Mouse (Mus musculus): ENCODE measurements at regions not wholly inside any gene's neighbourhood (a gene's known extent, or its start where the extent isn't known, plus 50 kb on each side); places are given as distances from the start of the nearest gene placed in this dataset.

DNA sequence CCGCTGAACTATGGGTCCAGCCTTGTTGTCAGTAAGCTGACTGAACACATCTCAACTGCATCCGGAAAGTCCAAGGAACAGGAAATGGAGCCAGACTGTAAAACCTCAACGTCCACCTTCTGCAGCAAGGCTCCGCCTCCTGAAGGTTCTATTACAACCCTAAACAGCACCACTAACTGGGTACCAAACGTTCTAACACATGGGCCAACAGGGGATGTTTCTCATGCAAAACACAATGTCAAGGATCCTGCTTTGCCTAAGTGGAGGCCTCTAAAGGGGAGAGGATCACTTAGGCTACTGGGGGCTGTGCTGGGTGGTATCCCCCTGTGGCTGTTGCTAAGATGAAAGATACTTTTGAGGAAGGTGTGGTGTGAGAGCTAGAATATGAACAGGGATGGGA, 51.0 kb upstream of the Stt3b start:
- DNase-seq (ENCODE audit: low spot score) = no peak

DNA sequence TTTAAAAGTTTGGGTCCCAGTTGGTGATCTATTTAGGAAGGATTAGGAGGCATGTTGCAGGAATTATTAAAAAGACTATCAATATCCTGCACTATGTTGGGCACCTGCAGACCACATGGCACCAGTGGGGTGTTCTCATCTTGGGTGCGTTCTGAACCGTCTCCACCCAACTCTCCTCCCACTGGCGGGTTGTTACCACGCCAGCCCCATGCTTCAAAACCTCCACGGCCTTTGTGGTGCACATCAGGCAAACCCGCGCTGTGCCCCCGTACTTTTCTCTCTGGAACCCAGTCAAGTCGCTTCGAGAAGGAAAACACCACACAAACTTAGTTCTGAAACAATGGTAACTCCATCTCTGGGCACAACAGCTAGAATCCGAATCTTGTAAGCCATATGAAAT, 51.7 kb upstream of the Stt3b start:
- no peak for DNase-seq (ENCODE audit: low spot score)

DNA sequence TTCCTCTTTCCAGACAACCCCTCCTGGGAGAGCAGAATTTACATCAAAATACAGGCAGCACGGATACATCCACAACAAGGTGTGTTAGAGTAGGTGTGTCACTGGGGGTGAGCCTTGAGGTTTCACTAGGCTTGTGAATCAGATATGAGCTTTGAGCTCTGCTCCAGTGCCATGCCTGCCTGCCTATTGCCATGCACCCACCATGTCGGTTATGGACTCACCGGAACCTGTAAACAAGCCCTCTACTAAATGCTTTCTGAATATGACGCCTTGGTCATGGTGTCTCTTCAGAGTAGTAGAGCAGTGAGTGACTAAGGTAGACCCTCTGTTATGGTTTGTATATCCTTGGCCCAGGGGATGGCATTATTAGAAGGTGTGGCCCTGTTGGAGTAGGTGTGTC, 52.3 kb upstream of the Stt3b start:
- DNase-seq (ENCODE audit: low spot score) = no peak

DNA sequence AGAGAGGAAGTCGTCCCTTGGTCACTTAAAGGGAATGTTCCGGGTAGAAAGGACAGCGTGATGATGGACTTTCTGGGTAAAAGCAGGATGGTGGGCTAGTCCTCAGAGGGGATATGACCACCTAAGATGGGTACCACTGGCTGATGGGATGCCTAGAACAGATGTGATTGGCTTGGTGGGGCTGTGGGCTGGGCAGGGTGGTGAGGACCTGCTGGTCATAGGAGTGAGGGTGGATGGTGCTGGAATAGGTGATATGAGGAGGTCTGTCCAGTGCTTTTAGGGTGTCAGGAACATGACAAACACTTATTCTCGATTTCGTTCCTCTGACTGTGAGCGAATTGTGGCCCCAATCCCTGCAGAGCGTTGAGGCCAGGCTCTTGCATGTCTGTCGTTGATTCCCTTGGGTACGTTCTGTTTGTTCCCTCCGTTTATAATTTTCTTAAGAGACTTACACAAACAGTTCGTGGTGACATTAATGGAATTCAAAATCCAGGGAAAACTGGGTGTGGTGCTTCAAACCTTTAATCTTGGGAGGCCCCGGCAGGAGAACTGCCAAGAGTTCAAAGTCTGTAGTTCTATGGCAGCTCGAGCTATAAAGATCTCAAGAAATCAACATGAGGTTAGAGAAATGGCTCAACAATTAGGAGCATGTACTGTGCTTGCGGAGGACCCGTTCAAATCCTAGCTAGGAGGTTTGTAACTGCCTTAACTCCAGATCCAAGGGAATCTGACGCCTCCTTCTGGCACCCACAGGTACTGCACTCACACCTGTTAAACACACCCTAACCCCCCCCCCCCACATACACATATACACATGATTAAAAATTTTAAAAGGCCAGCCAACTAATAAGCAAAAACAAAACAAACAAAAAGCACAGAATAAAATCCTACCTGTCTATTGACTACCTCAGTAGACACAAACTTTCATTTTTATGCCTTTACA, 55.0 kb upstream of the Stt3b start:
- DNase-seq (ENCODE audit: low spot score) = no peak

DNA sequence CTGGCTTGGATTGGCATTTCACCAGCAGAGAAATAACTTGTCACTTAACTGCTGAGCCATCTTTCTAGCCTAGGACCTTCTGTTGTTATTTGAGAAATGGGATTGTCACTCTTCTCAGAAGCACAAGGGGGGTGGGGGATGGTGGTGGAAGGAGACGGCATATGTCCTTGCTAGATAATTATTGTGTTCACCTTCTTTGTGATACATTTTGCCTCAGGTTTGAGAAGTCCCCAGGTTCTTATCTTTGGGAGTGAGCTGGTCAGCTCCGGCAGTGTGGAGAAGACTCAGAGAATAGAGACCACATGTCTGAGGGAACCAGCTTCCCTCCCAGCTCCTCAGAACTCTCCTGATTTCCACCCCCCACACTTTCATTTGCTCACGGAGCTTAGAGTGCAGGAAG, 57.6 kb upstream of the Stt3b start:
- DNase-seq (ENCODE audit: low spot score) = no peak

DNA sequence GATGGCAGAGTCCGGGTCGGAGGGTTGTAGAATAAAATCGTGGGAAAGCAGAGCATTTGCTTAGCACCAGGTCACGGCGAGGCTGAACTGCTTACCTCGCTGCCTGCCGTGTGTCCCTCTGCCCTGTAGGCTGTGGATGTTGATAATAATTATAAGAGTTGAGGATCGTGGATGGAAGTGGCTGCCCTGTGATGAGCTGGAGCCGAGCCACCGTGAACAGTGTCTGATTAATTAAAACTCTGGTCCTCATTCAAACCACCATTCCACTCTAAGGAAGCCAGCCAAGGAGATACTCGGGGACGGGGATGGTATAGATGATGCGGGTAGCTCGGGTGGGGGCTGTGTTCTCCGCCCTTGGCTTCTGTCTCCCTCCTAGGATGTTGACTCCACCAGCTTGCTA, 70.1 kb upstream of the Stt3b start:
- no peak for DNase-seq (ENCODE audit: low spot score)

DNA sequence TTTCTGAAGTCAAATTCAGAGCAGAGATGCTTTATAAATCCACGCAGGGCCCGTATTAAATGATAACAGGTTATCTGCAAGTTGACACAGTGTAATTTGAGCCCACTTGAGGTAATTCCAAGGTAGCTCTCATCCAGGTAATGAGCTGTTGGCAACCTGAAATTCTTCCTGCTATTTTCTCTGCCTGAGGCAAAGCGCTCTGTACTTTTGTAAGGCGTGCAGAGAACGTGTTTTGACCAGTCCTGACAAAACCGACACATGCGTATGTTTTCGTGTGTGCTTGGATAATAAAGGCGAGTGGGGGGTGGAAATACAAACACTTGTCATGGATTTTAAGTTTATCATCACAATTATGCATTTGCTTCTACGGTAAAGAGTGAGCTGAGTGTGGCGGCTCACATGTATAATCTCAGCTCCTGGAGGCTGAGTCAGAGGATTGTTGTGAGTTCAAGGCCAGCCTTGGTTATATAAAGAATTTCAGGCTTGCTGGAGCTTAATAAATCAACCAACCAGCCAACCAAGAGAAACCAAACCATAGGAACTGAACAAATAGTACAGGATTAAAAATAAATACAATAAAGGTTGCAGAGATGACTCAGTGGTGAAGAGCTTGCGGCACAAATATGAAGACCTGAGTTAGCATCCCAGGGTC, 72.7 kb upstream of the Stt3b start:
- no peak for DNase-seq (ENCODE audit: low spot score)

DNA sequence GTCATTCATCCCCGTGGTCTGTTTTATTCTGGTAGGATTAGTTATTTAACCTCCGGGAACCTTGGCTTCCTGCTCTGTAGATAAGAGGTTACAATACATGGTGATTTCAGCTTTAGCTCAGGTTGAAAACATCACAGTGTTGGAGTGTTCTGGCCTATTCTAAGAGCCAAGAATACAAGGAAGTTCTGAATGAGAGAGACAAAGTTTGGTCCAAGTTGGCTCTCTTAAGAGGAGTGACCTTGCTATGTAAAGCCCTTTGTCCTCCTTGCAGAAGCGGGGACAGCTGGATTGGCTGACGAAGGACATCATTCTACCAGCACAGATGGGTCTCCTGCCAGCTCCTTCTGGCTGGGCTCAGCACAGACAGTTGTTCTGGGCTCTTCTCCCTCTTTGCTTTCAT, 73.7 kb upstream of the Stt3b start:
- peak; percentile 84 for DNase-seq (ENCODE audit: low spot score)

DNA sequence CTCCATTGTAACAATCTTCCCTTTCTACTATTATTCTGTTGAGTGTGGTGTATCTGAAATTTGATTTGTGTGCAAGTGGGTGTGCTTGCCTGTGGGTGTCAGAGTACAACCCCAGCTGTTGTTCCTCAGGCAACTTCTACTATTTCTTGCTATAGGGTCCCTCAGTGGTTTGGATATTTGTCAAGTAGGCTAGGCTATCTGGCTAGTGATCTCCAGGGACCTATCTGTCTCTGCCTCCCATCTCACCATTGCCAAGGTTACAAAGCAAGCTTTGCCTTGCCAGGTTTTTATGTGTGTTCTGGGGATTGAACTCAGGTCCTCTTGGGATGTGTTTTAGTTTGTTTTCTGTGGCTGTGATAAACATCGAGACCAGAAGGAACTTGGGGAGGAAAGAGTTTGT, 74.1 kb upstream of the Stt3b start:
- no peak for DNase-seq (ENCODE audit: low spot score)

DNA sequence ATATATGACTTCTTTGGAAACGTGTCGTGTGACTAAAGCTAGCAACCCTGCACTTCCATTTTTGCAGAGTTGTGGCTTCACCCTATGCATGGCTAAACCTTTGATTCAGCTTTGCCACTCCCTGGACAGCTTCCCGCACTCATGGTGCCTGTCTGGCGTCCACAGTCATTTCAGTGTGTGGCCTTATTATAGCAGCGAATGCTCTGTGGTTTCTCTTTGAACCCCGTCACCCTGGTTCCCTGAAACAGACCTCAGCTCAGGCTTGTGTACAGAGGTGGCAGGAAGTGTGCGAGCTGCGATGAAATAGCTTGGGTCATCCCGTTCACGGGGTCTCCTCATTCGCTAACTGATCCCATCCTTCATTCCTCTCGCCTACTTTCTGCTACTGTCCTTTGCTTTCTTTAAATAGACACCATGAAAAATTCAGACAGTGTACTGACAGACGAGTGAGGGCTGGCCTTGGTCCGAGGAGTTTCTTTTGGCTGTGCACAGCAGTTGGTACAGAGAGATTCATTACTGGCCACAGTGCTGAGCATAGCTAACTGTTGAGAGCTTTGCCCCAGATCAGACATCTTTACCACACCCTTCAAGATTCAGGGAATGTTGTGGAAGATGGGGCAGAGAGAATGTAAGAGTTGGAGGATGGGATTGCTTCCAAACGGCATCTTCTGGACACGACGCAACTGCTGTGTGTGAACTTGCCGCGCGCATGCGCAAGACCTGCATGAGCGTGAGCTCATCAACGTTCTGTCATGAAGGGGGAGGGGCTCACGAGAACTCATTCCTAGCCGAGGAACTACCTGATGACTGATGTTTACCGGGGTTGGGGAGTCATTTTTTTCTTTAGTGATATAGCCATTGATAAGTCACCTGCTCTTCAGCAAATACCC, 77.5 kb upstream of the Stt3b start:
- peak; percentile 31 for DNase-seq (ENCODE audit: low spot score)

DNA sequence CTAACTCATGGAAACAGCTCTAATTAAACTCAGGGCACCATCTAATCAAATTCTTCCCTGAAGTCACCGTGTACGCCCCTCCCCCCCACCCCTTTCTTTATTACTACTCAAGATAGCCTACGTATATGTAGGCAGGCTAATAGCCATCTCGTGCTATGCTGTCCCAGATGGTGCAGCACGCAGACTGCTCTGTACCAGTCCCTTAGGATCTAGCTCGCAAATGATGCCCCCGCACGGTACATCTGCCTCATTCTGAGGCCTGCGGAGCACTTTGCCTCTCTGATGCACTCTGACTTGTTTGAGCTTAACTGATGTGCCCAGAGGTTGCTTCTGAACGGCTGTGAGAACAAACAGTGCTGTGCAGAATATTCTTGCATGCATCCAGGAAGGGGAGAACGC, 78.1 kb upstream of the Stt3b start:
- no peak for DNase-seq (ENCODE audit: low spot score)

DNA sequence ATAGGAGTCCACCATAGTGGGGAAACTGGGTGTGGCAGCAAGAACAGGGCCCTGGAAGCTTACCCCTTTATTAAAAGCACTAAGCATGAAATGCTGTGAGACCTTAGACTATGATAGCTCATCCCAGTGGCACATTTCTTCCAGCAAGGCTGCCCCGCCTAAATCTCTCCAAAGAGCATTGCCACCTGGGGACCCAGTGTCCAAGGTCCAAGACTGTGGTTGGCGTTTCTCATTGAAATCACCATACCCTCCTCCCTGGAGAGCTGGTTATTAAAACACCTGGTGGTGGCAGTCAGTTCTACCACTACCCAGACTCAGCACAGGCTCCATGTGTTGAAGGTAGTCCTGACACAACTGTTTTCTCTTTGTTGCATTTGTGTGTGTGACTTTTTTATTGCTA, 78.9 kb upstream of the Stt3b start:
- DNase-seq (ENCODE audit: low spot score) = no peak

DNA sequence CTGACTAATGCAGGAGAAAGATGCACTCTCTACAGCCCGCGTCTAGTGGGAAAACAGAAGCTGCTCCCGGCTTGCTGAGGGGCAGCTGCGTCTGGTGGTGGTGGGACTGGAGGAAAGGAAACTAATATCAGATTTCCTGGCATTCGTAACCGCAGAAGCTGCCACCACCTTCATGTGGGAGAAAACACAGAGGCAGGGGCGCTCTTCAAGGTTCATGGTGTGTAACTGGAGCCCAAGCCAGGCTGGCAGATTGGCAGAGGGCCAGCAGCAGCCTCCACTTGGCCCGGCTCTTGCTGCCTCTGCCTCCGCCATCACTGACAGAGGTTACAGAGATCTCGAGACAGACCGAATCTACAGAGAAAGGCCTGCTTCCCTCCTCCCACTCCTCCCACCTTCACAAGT, 80.7 kb upstream of the Stt3b start:
- peak; percentile 42 for DNase-seq (ENCODE audit: low spot score)

DNA sequence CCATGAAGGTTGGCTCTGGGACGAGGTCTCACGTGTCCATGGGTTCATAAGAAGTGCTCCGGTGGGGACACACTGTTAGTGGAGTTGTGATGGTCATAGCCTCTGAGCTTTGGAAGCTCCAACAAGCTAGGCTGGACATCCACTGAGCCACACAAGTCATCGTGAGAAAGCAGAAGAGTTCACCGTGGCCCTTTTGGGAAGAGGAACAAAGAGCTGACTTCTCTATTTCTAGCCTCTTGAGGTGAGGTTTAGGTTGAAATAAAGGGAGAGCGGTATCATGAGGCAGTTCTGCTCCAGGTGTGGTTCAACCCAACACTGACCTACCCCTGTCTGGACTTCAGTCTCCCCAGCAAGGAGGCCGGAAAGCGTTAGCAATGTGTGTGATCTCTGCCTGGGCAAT, 85.3 kb upstream of the Stt3b start:
- DNase-seq (ENCODE audit: low spot score) = no peak

DNA sequence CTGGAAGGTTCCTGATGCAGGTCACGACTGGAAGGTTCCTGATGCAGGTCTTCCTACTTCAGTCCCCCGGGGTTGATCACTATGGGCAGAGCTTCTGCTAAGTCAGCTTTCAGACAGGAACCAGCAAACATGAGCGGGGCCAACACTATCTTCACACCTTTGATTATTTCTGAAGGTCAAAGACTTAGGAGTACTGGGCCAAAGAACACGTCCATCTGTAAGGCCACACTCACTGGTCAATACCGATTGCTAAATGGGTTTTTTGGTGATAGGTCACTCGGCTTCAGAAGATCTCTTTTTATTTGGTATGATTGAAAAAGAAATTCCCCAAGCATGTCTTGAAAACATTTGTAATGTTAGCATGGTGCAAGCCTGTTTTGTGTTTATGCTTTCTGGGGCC, 90.2 kb upstream of the Stt3b start:
- no peak for DNase-seq (ENCODE audit: low spot score)

DNA sequence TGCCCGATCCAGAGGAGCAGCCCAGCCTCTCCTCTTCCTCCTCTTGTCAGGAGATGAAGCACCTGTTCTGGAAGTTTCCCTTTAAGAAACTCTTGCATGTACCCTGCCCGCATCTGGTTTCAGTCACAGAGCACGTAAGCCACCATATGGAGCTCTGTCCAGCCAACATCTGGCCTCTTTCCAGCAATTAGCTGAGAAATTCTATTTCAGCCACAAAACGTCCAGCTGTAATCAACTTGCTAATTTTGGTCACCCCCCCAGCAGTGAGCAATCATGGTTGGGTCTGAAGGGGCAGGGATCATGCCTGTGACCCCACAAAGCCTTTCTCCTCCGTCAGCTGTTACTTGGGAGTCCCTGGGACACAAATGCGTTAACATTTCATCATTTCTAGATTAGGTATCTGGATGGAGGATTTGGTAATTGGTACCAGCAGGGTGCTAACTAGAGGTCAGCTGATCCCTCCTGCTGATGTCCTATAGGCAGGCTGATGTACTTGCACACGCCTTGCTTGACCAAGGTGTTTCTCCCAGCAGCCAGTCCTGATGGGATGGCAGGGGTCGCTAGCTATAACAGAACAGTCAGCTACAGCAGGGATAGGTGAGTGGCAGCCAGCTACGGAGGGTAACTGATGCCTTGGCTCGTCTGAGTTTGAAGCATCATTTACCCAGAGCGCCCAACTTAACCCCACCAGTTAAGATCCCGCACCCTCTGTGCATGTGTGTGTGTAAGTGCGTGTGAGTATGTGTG, 91.4 kb upstream of the Stt3b start:
- no peak for DNase-seq (ENCODE audit: low spot score)

DNA sequence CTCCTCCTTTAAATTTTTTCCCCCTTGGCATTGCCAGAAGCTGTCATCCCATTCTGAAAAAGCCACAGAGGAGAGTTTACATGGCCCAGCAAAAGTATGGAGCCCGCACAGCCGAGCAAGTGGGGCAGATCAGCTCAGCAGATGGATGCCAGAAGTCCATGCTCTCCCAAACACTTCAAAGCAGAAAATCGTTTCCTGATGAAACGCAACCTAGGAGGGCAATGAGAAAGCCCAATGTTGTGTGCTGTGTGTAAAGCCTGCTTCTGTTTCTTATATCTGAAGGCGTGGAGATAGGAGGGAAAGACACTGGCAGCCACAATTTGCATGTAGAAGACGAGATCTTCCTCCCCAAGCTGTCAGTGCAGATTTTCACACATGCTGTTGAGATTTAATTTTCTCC, 92.4 kb upstream of the Stt3b start:
- no peak for DNase-seq (ENCODE audit: low spot score)

DNA sequence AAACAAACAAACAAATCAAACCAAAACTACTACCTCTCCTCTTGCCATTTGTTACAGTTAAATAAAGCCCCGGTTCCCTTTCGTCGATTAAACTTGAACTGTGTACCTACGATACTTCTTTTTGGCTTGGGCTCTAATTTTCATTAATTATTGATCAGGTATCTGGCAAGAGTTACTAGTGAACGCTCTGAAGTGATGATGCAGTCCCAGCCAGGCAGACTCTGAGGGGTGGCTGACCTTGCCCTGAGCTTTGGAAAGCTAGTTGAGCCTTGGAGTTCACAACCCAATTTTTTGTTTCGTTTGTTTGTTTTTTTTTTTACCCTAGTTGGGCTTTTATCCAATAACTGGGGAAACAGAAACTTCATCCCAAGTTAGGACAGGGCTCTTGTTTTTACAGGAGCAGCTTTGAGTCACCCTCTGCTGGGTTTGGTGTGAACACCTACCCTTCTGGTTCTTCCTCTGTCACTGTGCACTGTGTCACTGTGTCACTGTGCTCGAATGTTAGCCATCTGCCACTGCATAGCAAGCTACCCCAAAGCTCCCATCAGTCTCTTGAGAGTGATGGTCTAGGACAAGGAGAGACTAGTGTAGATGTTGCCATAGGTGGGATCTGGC, 93.2 kb upstream of the Stt3b start:
- DNase-seq (ENCODE audit: low spot score) = no peak

DNA sequence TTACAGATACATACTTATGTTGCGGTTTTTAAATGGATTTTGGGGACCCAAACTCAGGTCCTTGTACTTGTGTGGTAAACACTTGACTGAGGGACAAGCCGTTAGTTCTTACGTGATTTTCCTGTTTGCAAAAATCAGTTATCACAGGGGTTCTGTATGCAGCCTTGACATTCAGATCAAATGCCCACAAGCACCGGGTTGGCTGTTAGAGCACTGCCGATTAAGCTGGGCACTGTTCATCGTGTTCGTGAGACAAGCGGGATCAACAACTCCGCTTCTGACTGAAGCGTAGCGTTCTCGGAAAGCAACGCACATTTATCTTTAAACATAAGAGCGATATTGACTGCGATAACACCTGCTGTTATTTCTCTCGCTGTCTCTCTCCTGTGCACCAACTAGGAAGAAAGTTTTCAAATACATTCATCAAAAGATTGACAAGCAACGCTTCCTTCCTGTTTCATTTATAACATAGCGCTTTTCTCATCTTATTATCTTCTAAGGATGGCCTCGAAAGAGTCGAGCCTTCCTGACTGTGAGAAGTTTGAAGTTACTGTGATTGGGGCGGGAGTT, 97.8 kb upstream of the Stt3b start:
- DNase-seq (ENCODE audit: low spot score) = no peak

DNA sequence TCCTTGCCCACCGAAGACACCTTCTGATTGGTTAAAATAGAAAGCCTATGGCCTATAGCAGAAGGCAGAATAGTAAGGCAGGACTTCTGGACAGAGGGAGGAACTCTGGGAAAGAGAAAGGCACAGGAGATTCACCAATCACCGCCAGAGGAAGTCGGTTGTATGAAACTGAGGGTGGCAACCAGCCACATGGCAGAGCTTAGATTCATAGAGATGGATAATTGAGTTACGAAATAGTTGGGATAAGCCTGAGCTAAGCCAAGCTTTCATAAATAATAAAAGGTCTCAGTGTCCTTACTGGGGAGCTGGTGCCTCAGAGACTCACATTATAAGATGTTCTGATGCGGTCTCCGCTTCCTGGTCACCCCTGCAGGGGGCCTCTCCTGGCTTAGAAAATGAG, 98.7 kb upstream of the Stt3b start:
- no peak for DNase-seq (ENCODE audit: low spot score)

DNA sequence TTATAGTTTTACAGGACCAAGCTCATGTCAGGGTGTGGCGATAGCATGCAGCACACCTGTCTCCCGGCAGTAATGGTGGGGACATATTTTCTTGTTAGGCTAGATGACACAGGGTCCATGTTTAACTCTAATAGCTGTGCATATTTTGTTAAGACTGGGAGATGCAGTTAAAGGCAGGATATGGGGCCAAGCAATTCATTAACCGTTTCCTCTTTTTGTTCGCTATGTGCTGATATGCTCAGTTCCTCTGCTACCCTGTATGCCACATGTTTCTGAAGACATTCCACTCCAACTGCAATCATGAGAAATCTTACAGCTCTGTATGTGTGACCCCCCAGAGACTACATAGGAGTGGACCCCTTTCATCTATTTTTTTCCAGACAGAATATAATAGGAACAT, 104.0 kb upstream of the Stt3b start:
- DNase-seq (ENCODE audit: low spot score) = no peak

All from testis, postnatal 14 days (tissue).